Mouse (Mus musculus) kidney, postnatal 25 days (tissue): Measurements from ENCODE around the gene Trpv2.

Source experiments
- DNase-seq, 2 experiments: peaks; one replicate each; pipeline ENCODE4 v3.0.0; 2021; ENCODE audit warnings: mixed read lengths in 2 of 2

Gene Trpv2

DNA sequence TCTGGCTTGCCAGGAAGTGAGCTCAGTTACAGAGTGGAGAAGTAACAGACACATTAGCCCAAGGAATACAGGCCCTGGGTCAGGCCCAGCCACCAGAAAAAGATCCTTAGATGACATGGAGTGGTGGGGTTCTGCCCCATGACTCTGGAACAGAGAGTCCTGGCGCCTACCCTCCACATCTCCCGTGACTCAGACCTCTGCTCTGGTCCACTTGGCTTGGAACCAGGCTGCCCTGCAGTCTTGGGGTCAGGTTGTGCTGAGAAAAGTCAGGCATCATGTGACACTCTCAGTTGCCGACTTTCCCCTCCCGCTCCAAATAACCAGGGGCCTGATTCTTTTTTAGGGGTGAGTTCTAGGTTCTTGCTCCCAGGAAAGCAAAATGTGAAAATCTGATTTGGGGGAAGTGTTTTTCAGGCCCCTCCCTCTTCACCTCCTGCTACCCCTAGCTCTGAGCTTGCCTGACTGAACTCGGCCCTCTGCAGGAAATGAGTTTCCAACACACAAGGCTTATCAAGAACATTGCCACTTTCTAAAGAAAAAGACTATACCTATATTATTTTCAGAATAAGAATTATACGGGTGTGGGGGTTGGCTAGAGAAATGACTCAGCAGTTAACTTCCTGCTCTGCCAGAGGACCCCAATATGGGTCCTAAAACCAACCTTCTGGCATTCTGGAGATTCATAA, 15.2 kb upstream of the Trpv2 start:
- DNase-seq: peak; percentile 90 to 96

DNA sequence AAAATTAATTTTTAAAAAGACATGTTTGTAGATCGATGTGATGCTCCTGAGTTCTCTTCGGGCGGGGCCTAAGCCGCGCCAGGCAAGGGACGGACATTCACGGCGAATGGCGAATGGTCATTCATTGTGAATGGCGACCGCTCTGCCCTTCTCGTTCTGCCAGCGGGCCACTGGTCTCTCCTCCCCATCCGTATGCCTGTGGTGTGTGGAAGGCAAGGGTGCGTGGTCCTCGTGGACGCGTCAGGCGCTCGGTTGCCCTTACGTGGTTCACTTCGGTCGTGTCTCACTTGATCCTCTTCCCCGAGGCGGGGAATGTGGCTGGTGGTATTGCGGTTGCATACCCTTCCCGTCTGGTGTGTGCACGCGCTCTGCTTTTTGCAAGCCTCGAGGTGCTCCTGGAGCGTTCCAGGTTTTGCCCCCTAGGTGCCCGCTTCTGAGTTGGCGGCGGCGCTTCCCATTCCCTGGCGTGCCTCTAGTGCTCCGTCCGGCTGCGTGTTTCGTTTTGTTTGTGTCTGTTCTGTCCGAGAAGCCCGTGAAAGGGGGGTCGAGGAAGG, 13.7 kb upstream of the Trpv2 start:
- peak; percentile 25 to 43 for DNase-seq

DNA sequence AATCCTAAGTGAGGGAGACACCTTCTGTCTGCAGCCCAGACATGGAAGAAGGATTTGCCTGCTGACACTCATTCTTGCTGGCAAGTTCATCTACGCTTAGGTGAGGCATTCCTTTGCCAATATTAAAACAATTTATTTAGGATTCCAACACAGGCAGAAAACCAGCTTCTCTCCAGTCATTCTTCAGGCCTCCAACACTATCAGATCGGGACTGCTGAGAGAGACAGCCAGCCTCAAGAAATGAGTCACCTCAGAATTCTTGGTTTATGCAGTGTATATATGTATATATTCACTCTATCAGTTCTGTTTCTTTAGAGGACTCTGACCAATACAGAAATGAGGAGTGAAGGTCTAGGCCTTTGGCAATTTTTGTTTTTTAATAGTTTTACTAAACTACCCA, 10.7 kb upstream of the Trpv2 start:
- DNase-seq: no peak

DNA sequence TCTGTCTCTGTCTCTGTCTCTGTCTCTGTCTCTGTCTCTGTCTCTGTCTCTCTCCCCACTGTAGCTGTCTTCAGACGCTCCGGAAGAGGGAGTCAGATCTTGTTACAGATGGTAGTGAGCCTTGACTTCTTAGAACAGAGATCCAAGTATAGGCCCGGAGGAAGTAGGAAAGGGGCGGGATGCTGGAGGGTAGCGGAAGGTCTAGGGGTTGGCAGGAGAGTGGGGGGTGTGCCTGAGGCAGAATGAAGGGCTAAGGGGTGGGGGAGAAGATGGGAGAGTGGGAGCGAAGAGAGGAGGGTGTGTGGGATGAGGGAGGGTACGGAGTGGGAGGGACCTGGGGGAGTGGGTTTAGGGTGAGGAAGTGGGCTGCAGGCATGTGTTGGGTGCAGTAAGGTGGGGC, 8.5 kb upstream of the Trpv2 start:
- no peak for DNase-seq

DNA sequence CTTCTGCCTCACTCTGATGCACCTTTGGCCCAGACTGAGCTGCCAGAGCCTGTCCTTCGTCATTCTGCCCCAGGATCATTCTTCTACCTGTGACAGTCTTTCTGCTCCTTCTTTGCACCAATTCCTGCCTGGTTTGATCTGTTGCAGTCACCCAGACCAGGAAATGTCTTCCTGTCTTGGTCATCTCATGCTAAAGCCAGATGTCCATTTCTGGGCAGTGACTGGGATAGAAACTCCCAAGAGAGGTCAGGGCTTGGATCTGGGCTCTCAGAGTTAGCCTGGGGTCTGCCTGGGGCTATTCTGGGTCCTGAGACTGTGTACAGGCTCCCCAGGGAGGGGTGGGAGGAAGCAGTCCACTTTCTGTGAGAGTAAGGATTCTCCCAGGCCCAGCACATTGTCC, 8.1 kb upstream of the Trpv2 start:
- DNase-seq: no peak

DNA sequence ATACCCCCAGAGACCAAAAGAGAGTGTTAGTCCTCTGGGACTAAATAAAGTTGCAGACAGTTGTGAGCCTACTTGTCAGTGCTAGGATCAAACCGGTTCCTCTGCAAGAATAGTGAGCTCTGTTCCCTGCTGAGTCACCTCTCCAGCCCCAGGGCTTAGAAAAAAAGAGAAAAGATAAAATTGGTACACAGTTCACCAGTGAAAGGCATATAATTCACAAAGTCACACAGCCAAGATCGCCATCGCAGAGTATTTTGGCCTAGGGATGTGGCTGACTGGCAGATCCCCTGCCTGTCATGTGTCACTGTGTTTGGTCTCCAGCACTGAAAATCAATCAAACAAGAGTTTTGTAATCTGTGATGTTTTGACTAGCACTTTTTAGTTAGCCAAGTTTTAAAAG, 6.0 kb upstream of the Trpv2 start:
- no peak for DNase-seq

DNA sequence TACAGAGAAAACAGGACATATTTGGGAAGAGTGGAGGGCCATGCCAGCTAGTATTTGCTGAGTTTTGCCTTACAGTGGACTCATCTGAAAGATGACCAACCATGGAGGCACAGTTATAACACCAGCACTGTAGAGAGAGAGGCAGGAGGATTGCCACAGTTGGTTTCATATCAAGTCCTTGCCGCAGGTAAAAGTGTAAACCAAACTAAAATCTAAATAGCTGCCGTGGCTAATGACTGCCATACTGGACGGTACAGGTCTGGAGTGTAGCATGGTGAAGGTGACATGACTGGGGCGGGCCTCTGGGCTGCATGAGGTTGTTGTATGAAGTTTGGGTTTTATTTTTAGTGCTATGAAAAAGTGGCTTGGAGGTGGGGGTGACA, 408 bp downstream of the Trpv2 start:
- DNase-seq: no peak

DNA sequence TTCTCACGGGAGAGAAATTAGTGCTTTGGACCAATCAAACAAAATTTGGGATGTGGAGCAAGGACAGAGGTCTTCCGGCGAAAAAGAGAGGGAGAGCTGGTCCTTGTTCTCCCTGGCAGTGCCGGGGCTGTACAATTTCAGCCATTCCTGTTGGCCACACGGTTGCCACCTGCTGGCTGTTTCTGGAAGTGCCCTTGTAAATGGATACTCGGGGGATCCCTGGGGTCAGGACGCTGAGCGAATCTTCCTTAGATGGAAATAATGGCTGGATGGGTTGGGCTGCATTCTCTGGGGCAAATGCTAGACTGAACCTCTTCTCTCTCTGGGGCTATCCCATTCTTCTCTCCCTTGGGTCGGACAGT, 992 bp downstream of the Trpv2 start:
- peak; percentile 84 to 92 for DNase-seq

DNA sequence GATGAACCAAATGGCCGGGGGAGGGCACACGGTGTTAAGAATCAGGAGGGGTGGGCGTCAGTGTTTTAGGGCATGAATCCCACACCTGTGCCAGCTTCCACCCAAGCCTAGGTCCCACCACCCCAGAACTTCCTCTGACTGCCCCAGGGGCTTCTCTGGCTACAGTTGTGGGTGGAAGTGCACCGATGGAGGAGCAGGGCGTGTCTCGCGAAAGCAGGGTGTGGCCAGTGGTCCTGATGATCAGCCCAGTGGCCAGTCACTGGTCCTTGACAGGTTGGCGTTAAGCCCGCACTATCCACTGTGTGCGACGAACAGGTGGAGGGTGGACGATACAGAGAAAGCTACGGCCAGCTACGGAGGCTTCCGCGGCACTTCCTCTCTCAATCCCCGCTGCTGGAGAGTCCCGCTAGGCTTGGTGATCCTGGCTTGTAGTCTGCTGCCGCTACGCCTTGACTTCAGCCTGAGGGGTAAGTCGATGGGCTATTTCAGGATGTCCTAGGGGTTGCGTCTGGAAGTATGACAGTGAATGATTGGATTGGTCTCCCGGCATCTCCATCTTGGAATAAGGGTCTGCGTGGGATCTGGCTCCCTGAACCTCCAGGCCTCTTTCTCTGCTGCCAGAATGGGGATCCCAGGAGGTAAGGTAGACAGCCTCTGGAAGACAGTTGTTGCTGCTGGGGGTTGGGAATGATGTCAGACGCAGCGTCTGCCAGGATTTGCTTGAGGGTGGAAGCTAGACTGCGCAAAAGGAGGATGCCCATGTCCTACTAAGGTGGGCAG, 1.6 kb downstream of the Trpv2 start:
- DNase-seq: peak; percentile 34 to 64

DNA sequence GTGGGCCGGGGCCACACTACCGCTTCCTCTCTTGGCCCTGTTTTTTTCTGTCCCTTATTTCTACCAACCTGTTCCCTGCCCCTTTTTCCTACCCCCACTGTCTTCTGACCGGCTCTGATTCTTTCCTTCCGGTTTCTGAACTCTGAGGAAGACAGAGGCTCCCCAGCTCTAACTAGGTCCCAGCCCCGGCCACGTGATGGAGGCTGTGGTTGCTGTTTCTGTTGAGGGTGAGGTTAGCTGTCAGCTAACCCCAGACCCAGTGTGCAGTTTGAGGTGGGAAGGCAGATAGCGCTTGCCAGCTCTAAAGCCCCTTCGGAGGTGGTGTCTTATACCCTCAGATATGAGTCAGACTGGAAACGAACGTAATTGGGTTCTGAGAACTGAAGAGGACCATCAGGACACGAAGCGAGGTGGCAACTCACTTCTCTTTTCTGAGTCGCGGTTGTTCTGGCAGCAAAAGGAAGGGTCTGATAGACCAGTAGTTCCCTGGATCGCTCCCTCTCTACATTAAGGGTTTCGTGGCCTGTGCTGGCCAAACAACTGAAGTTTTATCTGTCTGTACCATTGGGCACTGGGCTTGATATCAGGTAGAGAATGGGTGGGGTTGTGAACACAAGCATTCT, 2.4 kb downstream of the Trpv2 start:
- DNase-seq: no peak

DNA sequence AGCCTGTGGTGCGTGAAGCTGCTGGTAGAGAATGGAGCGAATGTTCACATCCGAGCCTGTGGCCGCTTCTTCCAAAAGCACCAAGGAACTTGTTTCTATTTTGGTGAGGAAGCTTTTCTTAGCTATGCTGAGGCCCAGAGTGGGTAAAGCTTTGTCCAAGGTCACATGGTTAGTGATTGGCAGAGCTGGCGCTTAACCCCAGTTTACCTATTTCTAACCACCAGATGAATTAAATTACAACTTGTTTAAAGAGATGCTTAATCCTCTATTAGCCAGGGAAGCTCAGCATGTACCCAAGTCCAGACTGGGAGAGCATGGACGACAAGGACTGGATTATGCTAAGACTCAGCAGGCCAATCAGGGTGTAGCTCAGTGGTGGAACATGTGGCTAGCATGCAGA, 8.7 kb downstream of the Trpv2 start:
- no peak for DNase-seq

DNA sequence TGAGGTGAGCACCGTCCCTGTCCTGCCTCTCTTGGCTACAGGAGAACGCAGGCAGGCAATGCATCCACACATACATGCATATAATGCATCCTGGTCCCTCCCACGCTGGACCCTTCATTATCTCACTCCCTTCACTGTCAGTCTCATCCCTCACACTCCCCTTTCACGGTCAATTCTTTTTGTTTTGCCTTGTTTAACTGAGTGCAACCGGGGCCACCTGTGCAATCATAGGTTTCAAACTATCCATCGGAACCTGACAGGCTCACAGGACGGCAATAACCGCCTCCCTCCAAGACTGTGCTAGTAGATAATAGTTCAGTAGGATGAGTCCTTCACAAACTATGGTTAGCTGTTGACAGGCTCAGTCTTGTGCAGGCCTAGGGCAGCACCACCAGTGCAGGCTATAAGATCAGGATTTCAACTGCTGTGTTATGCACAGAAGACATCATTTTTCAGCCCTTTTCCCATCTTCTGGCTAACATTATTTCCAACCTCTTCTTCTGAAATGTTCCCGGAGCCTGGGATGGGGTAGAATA, 10.5 kb downstream of the Trpv2 start:
- DNase-seq: no peak

DNA sequence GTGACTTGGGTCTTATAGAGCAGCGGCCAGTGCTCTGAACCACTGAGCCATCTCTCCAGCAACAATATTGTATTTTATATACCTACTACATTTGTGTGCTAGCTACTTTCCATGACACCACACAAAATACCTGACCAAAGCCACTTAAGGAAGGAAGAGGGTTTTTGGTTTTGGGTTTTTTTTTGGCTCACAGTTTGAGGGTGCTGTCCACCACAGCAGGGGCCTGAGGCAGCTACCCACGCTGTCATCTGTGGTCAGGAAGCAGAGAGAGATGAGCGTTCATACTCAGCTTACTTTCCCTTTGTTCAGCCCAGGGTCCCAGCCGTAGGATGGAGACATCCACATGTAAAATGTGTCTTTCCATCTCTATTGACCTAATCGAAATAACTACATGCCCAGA, 12.7 kb downstream of the Trpv2 start:
- no peak for DNase-seq

DNA sequence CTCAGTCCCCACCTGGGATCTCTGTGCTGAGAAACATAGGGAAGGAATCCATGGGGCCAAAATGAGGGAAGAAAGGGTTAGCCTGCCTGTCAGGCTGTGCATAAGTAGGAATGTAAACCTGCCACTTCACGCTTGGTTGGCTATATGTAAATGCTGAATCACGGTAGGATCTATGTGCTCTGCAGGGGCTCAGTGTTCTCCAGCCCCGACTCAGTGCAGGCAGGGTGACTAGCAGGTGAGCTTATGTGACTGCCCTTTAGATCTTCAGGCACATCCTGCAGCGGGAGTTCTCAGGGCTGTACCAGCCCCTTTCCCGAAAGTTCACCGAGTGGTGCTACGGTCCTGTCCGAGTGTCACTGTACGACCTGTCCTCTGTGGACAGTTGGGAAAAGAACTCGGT, 15.1 kb downstream of the Trpv2 start:
- no peak for DNase-seq

DNA sequence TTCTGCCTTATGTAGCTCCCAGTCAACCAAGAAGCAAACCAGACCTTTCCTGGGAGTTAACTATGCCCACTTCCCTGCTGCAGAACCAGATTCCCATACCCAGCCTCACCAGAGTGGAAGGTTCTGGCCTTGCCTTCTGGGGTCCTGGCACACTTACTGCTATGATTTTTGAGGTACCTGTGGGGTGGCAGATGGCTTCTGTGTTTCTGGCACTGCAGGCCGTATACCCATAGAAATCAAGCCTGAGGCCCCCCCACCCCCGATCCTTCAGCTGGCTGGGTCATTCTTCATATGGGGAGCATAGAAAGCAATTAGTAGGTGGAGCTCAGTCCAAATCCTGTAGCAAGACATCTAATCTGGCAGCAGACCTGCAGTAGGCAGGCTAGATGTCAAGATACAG, 16.7 kb downstream of the Trpv2 start:
- DNase-seq: no peak

DNA sequence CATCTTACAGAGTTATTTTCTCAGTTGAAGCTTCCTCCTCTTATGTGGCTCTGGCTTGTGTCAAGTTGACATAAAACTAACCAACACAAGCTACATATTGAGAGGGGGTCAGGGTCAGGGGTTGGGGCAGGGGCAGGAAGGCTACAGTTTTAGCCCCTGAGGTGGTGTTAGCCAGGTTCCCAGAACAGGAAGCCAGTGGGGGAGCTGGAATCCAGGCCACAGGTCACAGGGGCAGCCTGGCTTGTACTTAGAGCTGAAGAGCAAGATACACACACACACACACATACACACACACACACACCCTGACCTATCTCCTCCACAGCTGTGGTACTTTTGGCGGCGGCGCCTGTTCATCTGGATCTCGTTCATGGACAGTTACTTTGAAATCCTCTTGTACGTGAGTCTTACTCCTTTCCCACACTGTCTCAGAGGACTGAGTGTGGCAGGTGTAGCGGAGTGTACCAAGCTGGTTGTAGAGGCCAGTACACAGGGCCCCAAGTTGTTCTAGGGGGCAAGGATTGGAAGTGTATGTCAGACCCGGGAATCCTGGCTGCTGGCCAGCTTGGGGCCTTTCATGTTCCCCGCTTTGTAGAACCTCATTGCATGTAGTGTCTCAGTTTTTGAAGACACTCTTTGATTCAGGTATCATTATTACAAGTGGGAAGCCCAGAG, 17.8 kb downstream of the Trpv2 start:
- DNase-seq: peak in 1 of 2 experiments; percentile 62

DNA sequence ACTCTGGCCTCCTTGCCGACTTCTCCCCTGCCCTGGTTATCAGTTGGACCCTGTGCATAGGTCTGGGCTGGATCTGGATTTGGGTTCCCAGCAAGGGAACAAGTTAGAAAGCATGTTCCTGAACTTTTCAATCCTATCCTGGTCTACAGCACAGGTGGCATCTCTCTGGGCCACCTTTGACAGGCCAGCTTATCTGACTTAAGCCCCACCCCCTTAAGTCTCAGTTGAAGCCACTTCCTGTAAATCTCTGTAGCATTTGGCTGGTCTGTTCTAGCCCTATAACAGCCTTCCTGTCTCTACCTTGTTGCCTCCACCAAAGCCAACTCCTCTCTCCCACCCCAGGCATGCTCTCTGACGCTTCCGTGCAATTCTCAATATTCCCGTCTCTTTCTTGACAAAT, 24.3 kb downstream of the Trpv2 start:
- DNase-seq: no peak

DNA sequence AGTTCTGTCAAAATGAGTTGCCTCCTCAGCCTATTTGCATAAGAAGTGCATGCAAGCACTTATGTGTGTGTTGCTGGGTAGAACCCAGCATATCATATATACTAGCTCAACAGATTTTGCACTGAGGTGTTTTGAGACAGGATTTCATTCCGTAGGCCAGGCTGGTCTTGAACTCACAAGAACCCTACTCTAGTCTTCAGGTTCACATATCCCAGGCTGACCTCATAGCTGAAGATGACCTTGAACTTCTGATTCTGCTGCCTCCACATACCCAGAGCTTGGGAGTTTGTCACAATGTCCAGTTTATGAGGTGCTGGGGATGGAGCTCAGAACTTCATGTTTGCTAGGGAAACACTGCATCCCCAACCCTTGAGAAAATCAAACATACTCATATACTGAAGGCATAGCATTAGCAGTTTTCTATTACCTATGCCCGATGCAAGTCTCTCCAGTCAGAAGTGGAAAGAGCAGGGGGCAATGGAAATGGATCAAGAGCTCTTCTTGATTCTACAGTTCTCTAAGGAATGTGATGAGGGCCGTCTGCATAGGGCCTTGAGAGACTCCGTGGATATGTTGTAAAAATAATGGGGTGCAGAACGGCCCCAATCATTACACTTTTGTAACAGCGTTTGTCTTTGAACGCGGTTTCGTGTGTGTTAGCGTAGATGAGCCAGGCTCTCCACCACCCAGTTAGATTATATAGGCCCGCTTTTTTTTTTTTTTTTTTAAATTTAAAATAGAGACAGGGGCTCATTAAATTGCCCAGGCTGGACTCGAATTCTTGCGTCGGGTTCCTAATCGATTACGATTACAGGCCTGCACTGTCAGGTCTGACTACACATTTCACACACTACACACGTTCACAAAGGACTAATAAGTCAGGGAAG, 27.7 kb downstream of the Trpv2 start:
- DNase-seq: no peak

DNA sequence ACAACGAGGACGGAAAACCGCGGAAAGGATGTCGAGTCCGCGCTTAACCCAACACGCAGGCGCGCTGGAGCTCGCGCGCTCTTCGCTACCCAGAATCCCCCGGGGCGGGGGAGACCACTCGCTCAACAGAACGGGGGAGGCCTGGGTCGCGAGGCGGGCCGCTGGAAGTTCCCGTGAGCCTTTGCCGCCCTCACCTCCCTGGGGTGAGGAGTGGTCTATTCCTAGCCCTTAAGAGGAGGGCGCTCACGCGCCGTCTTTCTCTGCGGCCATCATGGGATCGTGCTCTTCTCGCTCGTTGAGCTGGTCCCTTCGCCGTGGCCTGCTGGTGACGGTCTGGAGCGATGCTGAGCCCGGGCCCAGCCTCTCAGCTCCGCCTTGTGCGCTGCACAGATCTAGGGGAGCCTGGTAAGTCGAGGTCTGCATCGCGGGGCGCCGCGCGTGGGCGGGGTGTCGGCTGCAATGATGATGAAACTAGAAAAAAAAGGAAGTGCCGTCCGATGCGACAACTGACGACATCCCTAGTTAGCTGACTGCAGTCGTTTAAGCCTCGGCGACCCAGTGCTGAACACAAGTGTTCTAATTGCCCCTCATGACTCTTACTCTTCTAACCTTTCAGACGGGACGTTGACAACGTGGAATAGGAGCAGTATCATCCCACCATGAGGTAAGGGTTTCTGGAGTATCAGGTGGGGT, 28.5 kb downstream of the Trpv2 start:
- DNase-seq: peak; percentile 95 to 98

DNA sequence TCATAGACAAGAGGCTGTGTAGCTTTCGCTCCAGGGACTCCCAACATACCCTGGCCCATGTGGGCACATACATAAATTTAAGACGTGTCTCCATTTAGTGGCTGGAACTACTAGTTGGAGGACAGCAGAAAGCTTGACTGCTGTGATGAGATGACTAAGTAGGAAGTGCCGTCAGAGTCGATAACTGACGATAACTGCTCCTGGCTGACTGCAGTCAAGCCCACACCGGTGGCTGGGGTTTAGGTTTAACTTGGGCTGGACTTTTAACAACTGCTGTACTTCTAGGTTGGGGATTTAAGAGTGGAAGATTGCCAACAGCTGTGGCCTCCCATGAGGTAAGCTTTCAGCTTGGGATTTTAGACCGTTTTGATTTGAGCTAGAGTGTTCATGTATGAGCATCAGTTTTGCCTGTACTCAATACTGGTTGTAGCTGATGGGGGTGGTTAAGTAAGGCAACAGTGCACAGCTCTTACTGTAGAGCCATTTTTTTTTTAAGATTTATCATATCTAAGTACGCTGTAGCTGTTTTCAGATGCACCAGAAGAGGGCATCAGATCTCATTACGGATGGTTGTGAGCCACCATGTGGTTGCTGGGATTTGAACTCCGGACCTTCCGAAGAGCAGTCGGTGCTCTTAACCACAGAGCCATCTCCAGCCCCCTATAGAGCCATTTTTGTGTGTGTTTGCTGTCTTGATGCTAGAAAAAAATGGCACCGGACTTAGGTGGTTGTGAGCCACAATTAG, 29.2 kb downstream of the Trpv2 start:
- peak; percentile 24 to 56 for DNase-seq
